Comparison of ENCODE assay signal across 9 mouse cellular contexts in the genomic region with DNA sequence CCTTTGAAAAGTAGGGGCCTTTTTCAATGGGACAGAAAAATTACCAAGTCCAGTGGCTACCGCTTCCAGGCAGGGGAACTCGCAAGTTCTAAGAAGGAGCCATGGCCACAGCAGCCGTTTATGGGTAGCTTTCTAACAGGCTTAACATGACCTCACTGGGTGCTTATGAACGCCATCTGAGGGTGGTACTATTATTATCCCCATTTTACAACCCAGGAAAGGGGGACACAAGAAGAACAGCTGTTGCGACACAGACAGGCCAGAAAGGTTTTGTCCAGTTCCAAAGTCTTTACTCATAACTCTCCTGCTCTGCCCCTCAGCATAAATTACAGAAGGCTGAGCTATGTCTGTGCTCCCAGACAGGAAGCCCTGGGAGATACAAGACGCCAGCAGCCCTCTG. TPM values are rescaled to one million over a fixed set of nuclear protein-coding genes. Genes with fewer than 3 reads are reported as not detected.
A peak's percentile ranks its signal among the peaks of the same experiment; 100 is the strongest.
DNase-seq lines count a peak whose midpoint lies in the region; ATAC-seq lines count a peak whose summit lies in the region.
"Had no signal": no experiment of that assay in that cellular context is flagged by ENCODE, and none has a peak within 500 bp of the region (broad histone marks: within the 10 kb centered on the region; RNA-seq: fewer than 3 reads in every experiment).

No protein-coding gene starts in this region.

- peak; percentile 53 for DNase-seq in embryo, embryonic 10.5 days (ENCODE audit: low spot score)
- DNase-seq in embryo, embryonic 10 days (ENCODE audit: low spot score): no peak
- no peak for DNase-seq in neural tube, embryonic 11.5 days (ENCODE audit: low spot score)
- no peak for DNase-seq in neural tube, embryonic 10.5 days (ENCODE audit: extremely low spot score, low spot score)
- DNase-seq in adrenal gland, adult 18-20 months (ENCODE audit: low spot score in 2 of 2): no peak
- DNase-seq in cerebellum, postnatal 36 days: no peak

- H3K9ac ChIP-seq in neural tube, embryonic 11.5 days (ENCODE audit: low read length): peak overlapping the region; percentile 76
- no peak overlapping the region for H3K9ac ChIP-seq in limb, embryonic 13.5 days
- no peak overlapping the region for H3K9ac ChIP-seq in stomach, embryonic 14.5 days (replicated peaks; ENCODE audit: low read depth, low read length)

- 0 out of 2 replicates have a peak overlapping the region, but pooled peaks have one; percentile 8 for H3K27ac ChIP-seq in neural tube, embryonic 11.5 days (ENCODE audit: low read depth, low read length)
- H3K27ac ChIP-seq in limb, embryonic 13.5 days: no peak overlapping the region
- no peak overlapping the region for H3K27ac ChIP-seq in stomach, embryonic 14.5 days (ENCODE audit: low read length)

- H3K36me3 ChIP-seq in neural tube, embryonic 11.5 days (ENCODE audit: control insufficient read depth, insufficient read depth, low read length): no peaks in the 10 kb centered on the region
- H3K36me3 ChIP-seq in limb, embryonic 13.5 days: 0 out of 2 replicates have a peak, but pooled peaks cover 2% of the 10 kb centered on the region
- H3K36me3 ChIP-seq in stomach, embryonic 14.5 days (ENCODE audit: control insufficient read depth, insufficient read depth, low read length): no peaks in the 10 kb centered on the region

- peaks cover 19% of the 10 kb centered on the region for H3K4me1 ChIP-seq in neural tube, embryonic 11.5 days (ENCODE audit: control insufficient read depth, insufficient read depth, low read length)
- H3K4me1 ChIP-seq in limb, embryonic 13.5 days: peaks cover 50% of the 10 kb centered on the region
- peaks cover 5% of the 10 kb centered on the region for H3K4me1 ChIP-seq in stomach, embryonic 14.5 days (ENCODE audit: control insufficient read depth, insufficient read depth, low read length)

- WGBS in neural tube, embryonic 11.5 days: 12% methylated on average over 6 of the region's 6 CpGs
- WGBS in limb, embryonic 13.5 days: 30% methylated on average over 6 of the region's 6 CpGs
- 33% methylated on average over 6 of the region's 6 CpGs for WGBS in stomach, embryonic 14.5 days

- peak overlapping the region; percentile 98 for H3K4me2 ChIP-seq in neural tube, embryonic 11.5 days (ENCODE audit: low read depth)
- peak overlapping the region; percentile 99 for H3K4me2 ChIP-seq in limb, embryonic 13.5 days (replicated peaks)
- H3K4me2 ChIP-seq in stomach, embryonic 14.5 days (replicated peaks; ENCODE audit: low read depth, low read length): peak overlapping the region; percentile 99; the same call in 1 of the 2 replicates

- no peaks in the 10 kb centered on the region for H3K9me3 ChIP-seq in neural tube, embryonic 11.5 days (ENCODE audit: control insufficient read depth, low read length)
- H3K9me3 ChIP-seq in limb, embryonic 13.5 days: no peaks in the 10 kb centered on the region
- no peaks in the 10 kb centered on the region for H3K9me3 ChIP-seq in stomach, embryonic 14.5 days (ENCODE audit: control insufficient read depth, low read depth, low read length)

- H3K4me3 ChIP-seq in neural tube, embryonic 11.5 days (ENCODE audit: low read depth, low read length): peak overlapping the region; percentile 66
- H3K4me3 ChIP-seq in limb, embryonic 13.5 days: peak overlapping the region; percentile 73
- H3K4me3 ChIP-seq in stomach, embryonic 14.5 days (ENCODE audit: low read depth, low read length): no peak overlapping the region

- no peak for ATAC-seq in neural tube, embryonic 11.5 days (ENCODE audit: insufficient read depth, low FRiP score, low TSS enrichment)
- no peak for ATAC-seq in limb, embryonic 13.5 days (ENCODE audit: low FRiP score, low read depth)
- ATAC-seq in stomach, embryonic 14.5 days (ENCODE audit: insufficient number of reproducible peaks, insufficient read depth, low FRiP score, low read depth): no peak

- 0 out of 2 replicates have a peak, but pooled peaks cover 3% of the 10 kb centered on the region for H3K27me3 ChIP-seq in neural tube, embryonic 11.5 days (ENCODE audit: control insufficient read depth, insufficient read depth, low read length)
- H3K27me3 ChIP-seq in limb, embryonic 13.5 days: 0 out of 2 replicates have a peak, but pooled peaks cover 5% of the 10 kb centered on the region
- no peaks in the 10 kb centered on the region for H3K27me3 ChIP-seq in stomach, embryonic 14.5 days (ENCODE audit: control insufficient read depth, insufficient read depth, low read length)

RNA-seq across cellular contexts. Expression of a gene that starts 0.6 kb away (rescaled TPM):
- 18.0 and 18.1 TPM in 2 replicates for polyA plus RNA-seq in neural tube, embryonic 11.5 days (2014; fragmentation: Nextera tagmentation; extraction: Ambion mirVana)
- polyA plus RNA-seq in limb, embryonic 13.5 days (2015; fragmentation: Nextera tagmentation; extraction: Ambion mirVana): 8.0 and 9.1 TPM in 2 replicates
- polyA plus RNA-seq in stomach, embryonic 14.5 days (2014; fragmentation: Nextera tagmentation; extraction: Ambion mirVana): 1.8 and 2.5 TPM in 2 replicates
- total RNA-seq in adrenal gland, adult 18-20 months (2021): 10 to 100 TPM; 17.3 to 27.3 TPM
- total RNA-seq: hematopoietic stem cell, adult 5-6 weeks had no signal

RNA-seq across cellular contexts. Expression of a gene that starts 33.9 kb away (rescaled TPM):
- 95.5 and 101 TPM in 2 replicates for polyA plus RNA-seq in neural tube, embryonic 11.5 days (2014; fragmentation: Nextera tagmentation; extraction: Ambion mirVana)
- 28.2 and 29.2 TPM in 2 replicates for polyA plus RNA-seq in limb, embryonic 13.5 days (2015; fragmentation: Nextera tagmentation; extraction: Ambion mirVana)
- polyA plus RNA-seq in stomach, embryonic 14.5 days (2014; fragmentation: Nextera tagmentation; extraction: Ambion mirVana): 26.9 and 30.4 TPM in 2 replicates
- total RNA-seq in adrenal gland, adult 18-20 months (2021): 1 to 10 TPM; 2.2 to 2.9 TPM
- total RNA-seq: hematopoietic stem cell, adult 5-6 weeks had no signal

RNA-seq across cellular contexts. Expression of a gene that starts 54.8 kb away (rescaled TPM):
- 22.3 and 25.4 TPM in 2 replicates for polyA plus RNA-seq in neural tube, embryonic 11.5 days (2014; fragmentation: Nextera tagmentation; extraction: Ambion mirVana)
- 19.1 and 21.5 TPM in 2 replicates for polyA plus RNA-seq in limb, embryonic 13.5 days (2015; fragmentation: Nextera tagmentation; extraction: Ambion mirVana)
- polyA plus RNA-seq in stomach, embryonic 14.5 days (2014; fragmentation: Nextera tagmentation; extraction: Ambion mirVana): 19.2 and 24.4 TPM in 2 replicates
- 10 to 100 TPM; 18.2 to 19.7 TPM for total RNA-seq in adrenal gland, adult 18-20 months (2021)
